Mouse (Mus musculus): ENCODE measurements around the gene Zbtb22.
"Not testable (repeated sequence)": the region's sequence is repeated elsewhere in the genome, so short reads cannot be mapped to it uniquely, and the experiment has no call there.

The Zbtb22 gene

GRCm38 (mm10) chr17:33903911-33904651, 11.6 kb upstream of the Zbtb22 start:
- not testable (repeated sequence) for DNase-seq (ENCODE audit: low spot score)

DNA sequence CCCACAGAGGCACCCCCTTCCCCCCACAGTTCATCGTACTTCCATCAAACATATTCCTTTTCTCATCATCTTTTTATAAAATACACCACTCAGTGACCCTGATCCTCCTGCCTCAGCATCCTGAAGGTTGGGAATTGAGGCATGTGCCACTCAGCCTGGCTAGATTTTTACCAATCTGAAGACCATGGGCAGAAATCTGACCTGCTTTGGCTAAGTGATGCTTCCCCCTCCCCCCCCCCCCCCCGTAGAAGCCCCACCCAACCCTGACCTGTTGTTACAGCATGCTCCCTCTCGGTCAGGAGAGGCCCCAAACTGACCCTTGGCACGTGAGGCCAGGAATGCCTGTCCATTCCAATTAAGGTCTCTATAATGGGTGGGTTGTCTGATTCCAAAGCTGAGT, 10.9 kb upstream of the Zbtb22 start, which contains the start of gene Platr17:
Gene Platr17 (plus strand): TSS at position 301 of the 400 bp plus-strand sequence.
- not testable (repeated sequence) for DNase-seq (ENCODE audit: low spot score)

GRCm38 (mm10) chr17:33908331-33909076, 7.2 kb upstream of the Zbtb22 start:
- no peak for DNase-seq (ENCODE audit: low spot score)

GRCm38 (mm10) chr17:33909077-33909868, 6.4 kb upstream of the Zbtb22 start, which contains the start of gene Daxx:
Daxx (plus strand) TSS chr17:33909414.
- peak; percentile 94 for DNase-seq (ENCODE audit: low spot score)

DNA sequence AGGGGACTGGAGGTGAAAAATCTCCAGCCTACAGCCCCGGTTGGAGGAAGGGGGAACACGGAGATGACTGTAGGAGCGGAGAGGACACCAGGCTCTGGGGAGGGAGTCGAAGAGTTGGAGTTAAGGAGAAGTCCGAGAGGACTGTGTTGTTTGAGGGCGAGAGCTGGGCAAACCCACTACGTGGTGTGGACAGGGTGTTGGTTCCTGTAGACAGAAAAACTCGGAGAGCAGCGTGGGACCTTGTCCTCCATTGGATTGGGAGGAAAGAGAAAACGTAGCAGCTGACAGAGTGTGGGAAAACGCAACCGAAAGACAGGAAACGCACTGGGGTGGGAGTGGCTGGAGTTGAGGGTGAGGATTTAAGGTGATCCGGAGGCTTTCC, 5.8 kb upstream of the Zbtb22 start:
- DNase-seq (ENCODE audit: low spot score), result peak; percentile 36

- no peak for DNase-seq (ENCODE audit: low spot score)
Measured at GRCm38 (mm10) chr17:33910346-33911051, 5.2 kb upstream of the Zbtb22 start.

GRCm38 (mm10) chr17:33911052-33911812, 4.5 kb upstream of the Zbtb22 start:
- no peak for DNase-seq (ENCODE audit: low spot score)

DNA sequence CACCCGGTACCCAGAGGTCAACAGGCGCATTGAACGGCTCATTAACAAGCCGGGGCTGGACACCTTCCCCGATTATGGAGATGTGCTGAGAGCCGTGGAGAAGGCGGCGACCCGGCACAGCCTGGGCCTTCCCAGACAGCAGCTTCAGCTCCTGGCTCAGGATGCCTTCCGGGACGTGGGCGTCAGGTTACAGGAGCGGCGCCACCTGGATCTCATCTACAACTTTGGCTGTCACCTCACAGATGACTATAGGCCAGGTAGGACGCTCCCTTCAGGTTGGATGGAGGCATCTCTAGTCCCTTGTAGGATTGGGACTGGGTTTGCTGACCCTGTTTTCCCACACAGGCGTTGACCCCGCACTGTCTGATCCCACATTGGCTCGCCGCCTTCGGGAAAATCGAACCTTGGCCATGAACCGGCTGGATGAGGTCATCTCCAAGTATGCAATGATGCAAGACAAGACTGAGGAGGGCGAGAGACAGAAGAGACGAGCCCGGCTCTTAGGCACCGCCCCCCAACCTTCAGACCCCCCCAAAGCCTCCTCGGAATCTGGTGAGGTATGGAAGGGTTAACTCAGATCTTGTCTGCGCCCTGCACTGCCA, 3.8 kb upstream of the Zbtb22 start:
- no peak for DNase-seq (ENCODE audit: low spot score)

DNA sequence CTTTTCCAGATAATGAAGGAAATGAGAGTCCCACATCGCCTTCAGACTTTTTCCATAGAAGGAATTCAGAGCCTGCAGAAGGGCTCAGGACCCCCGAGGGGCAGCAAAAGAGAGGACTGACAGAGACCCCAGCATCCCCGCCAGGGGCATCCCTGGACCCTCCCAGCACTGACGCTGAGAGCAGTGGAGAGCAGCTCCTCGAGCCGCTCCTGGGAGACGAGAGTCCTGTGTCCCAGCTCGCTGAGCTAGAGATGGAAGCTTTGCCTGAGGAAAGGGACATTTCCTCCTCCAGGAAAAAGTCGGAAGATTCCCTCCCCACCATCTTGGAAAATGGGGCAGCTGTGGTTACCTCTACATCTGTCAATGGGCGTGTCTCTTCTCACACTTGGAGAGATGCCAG, 2.4 kb upstream of the Zbtb22 start:
- no peak for DNase-seq (ENCODE audit: low spot score)

- DNase-seq (ENCODE audit: low spot score), result no peak
Measured at GRCm38 (mm10) chr17:33913905-33914304, 1.8 kb upstream of the Zbtb22 start.

GRCm38 (mm10) chr17:33914969-33915391, 724 bp upstream of the Zbtb22 start:
- peak; percentile 32 for DNase-seq (ENCODE audit: low spot score)

DNA sequence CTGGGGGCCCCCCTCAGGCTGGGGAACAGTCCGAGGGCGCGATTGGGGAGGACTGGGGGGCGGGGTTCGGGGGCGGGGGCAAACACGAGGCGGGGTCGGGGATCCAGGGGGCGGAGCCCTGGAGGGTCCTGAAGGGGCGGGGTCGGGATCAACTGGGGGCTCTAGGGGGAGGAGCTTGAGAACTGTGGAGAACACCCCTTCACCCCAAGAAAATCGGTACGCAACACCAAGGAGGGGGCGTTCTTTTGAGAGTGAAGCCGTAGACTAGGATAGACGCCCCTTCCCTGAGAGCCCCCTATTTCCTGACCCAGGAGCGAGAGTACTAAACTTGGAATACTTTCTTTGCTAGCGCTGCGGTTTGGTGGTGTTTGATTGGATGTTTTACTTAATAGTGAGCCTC, 590 bp downstream of the Zbtb22 start:
- no peak for DNase-seq (ENCODE audit: low spot score)

DNA sequence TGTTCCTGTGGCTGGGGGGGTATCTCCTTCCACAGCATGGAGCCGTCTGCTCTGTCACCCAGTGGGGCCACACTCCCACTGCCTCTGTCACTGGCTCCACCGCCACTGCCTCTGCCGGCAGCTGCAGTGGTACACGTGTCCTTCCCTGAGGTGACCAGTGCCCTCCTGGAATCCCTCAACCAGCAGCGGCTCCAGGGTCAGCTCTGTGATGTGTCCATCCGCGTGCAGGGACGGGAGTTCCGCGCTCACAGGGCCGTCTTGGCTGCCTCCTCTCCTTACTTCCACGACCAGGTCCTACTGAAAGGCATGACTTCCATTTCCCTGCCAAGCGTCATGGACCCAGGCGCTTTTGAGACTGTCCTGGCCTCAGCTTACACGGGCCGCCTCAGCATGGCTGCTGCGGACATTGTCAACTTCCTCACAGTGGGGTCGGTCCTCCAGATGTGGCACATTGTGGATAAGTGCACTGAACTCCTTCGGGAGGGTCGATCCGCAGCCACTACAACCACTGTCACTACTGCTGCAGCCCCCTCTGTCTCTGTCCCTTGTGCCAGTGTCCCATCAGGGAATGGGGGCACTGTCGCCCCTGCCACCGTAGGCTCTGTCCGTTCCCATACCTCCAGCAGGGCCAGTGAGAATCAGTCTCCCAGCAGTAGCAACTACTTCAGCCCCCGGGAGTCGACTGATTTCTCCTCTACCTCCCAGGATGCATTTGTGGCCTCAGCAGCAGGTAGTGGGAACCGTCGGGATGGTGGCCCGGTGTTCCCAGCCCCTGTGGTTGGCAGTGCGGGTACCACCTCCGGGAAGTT, 1.3 kb downstream of the Zbtb22 start:
- DNase-seq (ENCODE audit: low spot score), result no peak

DNA sequence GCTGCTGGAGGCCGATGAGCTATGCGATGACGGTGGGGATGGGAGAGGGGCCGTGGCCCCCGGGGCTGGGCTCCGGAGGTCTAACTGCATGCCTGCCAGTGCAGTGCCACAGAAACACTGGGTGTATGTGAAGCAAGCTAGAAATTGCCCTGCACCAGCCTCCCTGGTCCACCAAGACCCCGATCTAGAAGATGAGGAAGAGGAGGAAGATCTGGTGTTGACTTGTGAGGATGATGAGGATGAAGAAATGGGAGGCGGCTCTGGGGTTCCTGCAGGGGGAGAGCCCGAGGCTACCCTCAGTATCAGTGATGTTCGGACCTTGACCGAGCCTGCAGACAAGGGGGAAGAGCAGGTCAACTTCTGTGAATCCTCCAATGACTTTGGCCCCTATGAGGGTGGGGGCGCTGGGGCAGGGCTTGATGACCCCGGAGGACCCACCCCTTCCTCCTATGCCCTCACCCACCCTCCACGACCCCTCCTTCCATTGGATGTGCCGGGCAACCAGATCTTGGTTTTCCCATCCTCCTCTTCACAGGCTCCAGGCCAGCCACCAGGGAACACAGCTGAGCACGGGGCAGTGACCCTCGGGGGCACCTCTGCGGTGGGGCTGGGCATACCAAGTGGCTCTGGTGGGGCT, 2.1 kb downstream of the Zbtb22 start:
- no peak for DNase-seq (ENCODE audit: low spot score)

DNA sequence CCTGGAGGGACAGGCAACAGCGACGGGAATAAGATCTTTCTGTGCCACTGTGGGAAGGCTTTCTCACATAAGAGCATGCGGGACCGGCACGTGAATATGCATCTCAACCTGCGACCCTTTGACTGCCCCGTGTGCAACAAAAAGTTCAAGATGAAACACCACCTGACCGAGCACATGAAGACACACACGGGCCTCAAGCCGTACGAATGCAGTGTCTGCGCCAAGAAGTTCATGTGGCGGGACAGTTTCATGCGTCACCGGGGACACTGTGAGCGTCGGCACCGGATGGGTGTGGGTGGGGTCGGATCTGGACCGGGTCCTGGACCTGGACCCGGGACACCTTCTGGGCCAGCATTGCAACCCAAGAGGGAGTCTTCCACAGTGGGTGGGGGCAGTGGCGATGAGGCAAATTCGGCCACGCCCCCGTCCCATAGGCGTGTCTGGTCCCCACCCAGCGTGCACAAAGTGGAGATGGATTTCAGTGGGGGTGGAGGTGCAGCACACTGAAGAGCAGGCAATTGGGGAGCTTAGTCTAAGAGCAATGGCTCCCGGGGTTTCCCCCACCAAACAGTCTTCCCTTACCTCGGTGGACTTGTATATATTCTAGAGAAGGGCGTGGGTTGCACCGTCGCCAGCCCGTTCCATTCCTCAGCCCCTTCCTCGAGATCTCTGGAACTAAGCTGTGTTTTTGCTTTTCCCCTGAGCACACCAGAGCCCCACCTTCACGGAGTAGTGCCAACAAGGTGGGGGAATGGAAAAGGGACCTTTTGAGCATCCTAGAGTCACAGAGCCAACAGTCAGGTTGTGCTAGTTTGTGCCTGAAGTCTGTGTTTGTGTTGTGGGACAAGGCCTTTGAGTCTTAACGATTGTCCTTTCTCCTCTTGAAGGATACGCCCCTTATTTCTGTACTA, 2.8 kb downstream of the Zbtb22 start:
- peak; percentile 54 for DNase-seq (ENCODE audit: low spot score)

- peak; percentile 86 for DNase-seq (ENCODE audit: low spot score)
Measured at GRCm38 (mm10) chr17:33919351-33920281, 3.9 kb downstream of the Zbtb22 start.
